Mouse (Mus musculus) olfactory bulb, adult 2 months (tissue): ENCODE results near the gene Celf2.

ENCODE experiments used
- CTCF ChIP-seq: fragments of 200-500 bp; IDR thresholded peaks from 2 replicates; pipeline ENCODE4 v1.5.1; 2012; ENCODE audit warnings: low read depth, mild to moderate bottlenecking, low read length, moderate library complexity; ENCODE audit not compliant: insufficient read depth
- POLR2A ChIP-seq: fragments of 200-500 bp; IDR thresholded peaks from 2 replicates; pipeline ENCODE4 v1.6.1; 2012; ENCODE audit warnings: mild to moderate bottlenecking, low read depth, low read length, moderate library complexity; ENCODE audit not compliant: insufficient read depth

DNA sequence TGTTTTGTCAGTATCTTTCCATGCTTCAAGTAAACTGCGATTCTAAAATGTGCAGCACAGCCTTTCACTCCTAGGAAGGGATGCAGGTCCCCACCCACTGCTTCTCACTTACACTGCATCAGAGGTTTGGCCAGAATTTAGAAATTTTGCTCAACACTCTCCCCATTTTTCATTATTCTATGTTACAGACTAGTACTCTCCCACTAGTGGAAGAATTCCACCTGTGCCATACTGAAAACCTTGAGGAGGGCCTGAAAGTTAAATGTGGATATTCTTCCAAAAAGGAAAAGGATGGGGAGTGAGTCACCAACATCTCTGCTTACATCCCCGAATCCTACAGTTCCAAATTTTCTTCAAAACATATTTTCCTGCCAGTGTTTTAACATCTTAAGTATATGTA is 276.0 kb downstream of the Celf2 start:
- TF ChIP-seq POLR2A (no peak), CTCF (no peak)
